Mouse (Mus musculus) liver, embryonic 14.5 days (tissue): ENCODE measurements around the gene Gm45713.

Experiments
- CTCF ChIP-seq: IDR thresholded peaks from 2 replicates; pipeline ENCODE4 v1.5.1; 2016; ENCODE audit warnings: antibody characterized with exemption, low read depth, control low read depth
- EP300 ChIP-seq: IDR thresholded peaks from 2 replicates; pipeline ENCODE4 v1.6.1; 2016; ENCODE audit warnings: antibody characterized with exemption, low read depth

GRCm38 (mm10) chr7:45183672-45184071 lies 47.6 kb upstream of the Gm45713 start:
- TF ChIP-seq CTCF, result no peak
- TF ChIP-seq EP300, result no peak
